Mouse (Mus musculus) megakaryocyte, embryonic 14.5 days (primary cell): ENCODE measurements around the gene Pgpep1.

Experiments
- FLI1 ChIP-seq: IDR thresholded peaks from 2 replicates; pipeline ENCODE4 v1.6.1; 2012; ENCODE audit warnings: low read length, inconsistent platforms, mixed read lengths
- GATA1 ChIP-seq: IDR thresholded peaks from 3 replicates; pipeline ENCODE4 v1.6.1; 2012; ENCODE audit warnings: mixed read lengths, low read length, inconsistent platforms, borderline replicate concordance

DNA sequence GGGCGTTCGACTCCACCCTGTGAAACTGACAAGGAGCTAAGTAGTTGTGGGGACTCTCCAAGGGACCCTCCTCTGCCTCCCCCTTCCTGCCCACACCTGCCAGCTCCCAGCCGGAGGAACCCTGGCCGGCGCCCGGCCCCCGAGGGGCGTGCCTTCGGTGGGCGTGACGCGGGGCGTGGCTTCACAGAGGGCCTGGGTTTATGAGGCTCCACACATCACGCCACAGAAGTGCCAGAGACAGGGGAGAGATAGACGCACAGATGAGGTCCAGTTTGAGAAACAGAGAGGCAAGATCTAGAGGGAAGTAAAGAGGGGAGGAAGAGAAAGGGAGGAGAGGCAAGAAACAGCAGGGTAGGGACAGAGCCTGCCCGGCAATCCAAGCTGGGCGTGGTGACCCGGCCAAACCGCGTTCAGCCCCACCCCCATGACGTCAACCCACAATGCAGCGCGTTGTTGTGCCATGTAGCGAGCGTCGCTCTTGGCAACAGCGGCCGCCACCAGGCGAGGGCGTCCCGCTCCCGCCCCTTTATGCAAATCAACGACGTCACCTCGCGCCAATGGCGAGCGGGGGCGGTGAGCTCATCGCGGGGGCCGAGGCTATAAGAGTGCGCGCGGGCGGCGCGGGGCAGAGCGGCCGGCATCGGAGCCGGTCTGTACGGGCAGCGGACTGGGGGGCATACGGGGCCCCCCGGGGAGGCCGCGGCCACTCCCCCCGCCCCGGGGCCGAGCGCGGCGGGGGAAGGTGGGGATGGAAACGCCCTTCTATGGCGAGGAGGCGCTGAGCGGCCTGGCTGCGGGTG lies 38.3 kb upstream of the Pgpep1 start, which contains the start of gene Jund:
- no peak for TF ChIP-seq GATA1
- no peak for TF ChIP-seq FLI1
